Mouse (Mus musculus): ENCODE measurements around the gene Id3.

DNA sequence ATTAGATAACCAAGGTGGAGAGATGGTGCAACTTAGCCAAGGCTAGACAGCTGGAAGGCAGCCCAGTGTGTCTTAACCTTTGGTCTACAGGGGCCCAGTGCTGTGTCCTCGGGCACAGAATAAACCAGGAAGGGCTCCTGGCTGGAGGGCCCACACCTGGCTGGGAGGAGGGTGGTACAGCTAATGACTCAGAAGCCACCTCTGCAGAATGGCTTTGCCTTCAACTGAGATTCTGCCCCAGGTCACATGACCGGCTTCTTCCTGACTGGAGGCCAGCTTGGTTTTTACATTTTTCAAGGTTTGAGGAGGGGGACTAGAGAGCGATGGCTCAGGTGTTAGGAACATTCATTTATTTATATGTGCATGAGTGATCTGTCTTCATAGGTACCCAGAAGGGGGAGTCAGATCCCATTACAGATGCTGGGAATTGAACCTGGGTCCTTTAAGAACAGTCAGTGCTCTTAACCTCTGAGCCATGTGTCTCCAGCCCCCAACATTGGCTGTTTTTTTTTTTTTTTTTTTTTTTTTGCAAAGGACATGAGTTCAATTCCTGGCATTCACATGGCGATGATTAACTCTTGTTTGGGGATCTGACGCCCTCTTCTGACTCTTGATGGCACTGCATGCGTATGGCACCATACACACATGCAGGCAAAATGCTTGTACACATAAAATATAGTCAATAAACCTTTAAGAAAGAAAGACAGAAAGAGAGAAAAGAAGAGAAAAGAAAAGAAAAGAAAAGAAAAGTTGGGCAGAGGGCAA is 45.9 kb downstream of the Id3 start:
- peak; percentile 2 for TF ChIP-seq CTCF (IDR thresholded peaks at IDR 0.05; ENCODE audit: low read depth, low read length)
- TF ChIP-seq POLR2A (IDR thresholded peaks at IDR 0.05; ENCODE audit: insufficient read depth, low read length), result no peak
- TF ChIP-seq EP300 (IDR thresholded peaks at IDR 0.05; ENCODE audit: insufficient read depth, low read depth, low read length), result no peak

All from ES-Bruce4 (cell line).